Mouse (Mus musculus) small intestine, adult 2 months (tissue): Measurements from ENCODE around the gene Rita1.

Source experiments
- CTCF ChIP-seq: fragments of 200-500 bp; IDR thresholded peaks from 2 replicates; pipeline ENCODE4 v1.5.1; 2012; ENCODE audit warnings: low read depth, mild to moderate bottlenecking, control low read depth, inconsistent platforms, low read length, moderate library complexity, mixed read lengths; ENCODE audit not compliant: insufficient replicate concordance, insufficient read length; ENCODE audit errors: extremely low read depth
- POLR2A ChIP-seq: fragments of 200-500 bp; IDR thresholded peaks from 2 replicates; pipeline ENCODE4 v1.6.1; 2012; ENCODE audit warnings: low read depth, mild to moderate bottlenecking, control low read depth, inconsistent platforms, low read length, moderate library complexity

- peak; percentile 23; the same call in 1 of the 2 replicates for TF ChIP-seq CTCF
- TF ChIP-seq POLR2A: no peak
Measured at GRCm38 (mm10) chr5:120631892-120632291, 19.5 kb upstream of the Rita1 start.
